Mouse (Mus musculus) midbrain, postnatal 0 days (tissue): ENCODE measurements around the gene 4931422A03Rik. TPM values are rescaled to one million over a fixed set of nuclear protein-coding genes. Genes with fewer than 3 reads are reported as not detected.

Experiments
- ATAC-seq: fragments of 200-750 bp; cut with Nextera tagmentation; 2 replicates; pipeline ENCODE4 v1.8.0; 2017; ENCODE audit warnings: moderate number of reproducible peaks, mild to moderate bottlenecking, moderate TSS enrichment, moderate library complexity; ENCODE audit not compliant: low FRiP score
- DNase-seq: peaks from one replicate; pipeline ENCODE4 v3.0.0-alpha.2; 2015; ENCODE audit warnings: low spot score
- H3K27ac ChIP-seq: fragments of 300-500 bp; sonication (generic); 2 replicates; pipeline ENCODE4 v1.5.1; 2014; ENCODE audit warnings: low read depth, mild to moderate bottlenecking, low read length, mixed read lengths
- H3K27me3 ChIP-seq: fragments of 300-500 bp; sonication (generic); 2 replicates; pipeline ENCODE4 v1.6.1; 2014; ENCODE audit warnings: low read length, control low read depth, mixed read lengths; ENCODE audit not compliant: insufficient read depth
- H3K36me3 ChIP-seq: fragments of 300-500 bp; sonication (generic); 2 replicates; pipeline ENCODE4 v1.6.1; 2014; ENCODE audit warnings: low read length, control low read depth, mixed read lengths; ENCODE audit not compliant: insufficient read depth
- H3K4me1 ChIP-seq: fragments of 300-500 bp; sonication (generic); 2 replicates; pipeline ENCODE4 v1.6.1; 2014; ENCODE audit warnings: mild to moderate bottlenecking, control low read depth, antibody characterized with exemption, low read length, mixed read lengths; ENCODE audit not compliant: insufficient read depth
- H3K4me2 ChIP-seq: fragments of 300-500 bp; sonication (generic); 2 replicates; pipeline ENCODE4 v1.6.1; 2014; ENCODE audit warnings: low read depth, mild to moderate bottlenecking, low read length, mixed read lengths; ENCODE audit not compliant: poor library complexity, severe bottlenecking
- H3K4me3 ChIP-seq: fragments of 300-500 bp; sonication (generic); 2 replicates; pipeline ENCODE4 v1.5.1; 2014; ENCODE audit warnings: low read depth, mild to moderate bottlenecking, low read length, moderate library complexity
- H3K9ac ChIP-seq: fragments of 300-500 bp; sonication (generic); replicated peaks from 2 replicates; pipeline ENCODE4 v1.6.1; 2014; ENCODE audit warnings: mild to moderate bottlenecking, low read length, moderate library complexity, mixed read lengths; ENCODE audit not compliant: poor library complexity, severe bottlenecking
- H3K9me3 ChIP-seq: fragments of 300-500 bp; sonication (generic); 2 replicates; pipeline ENCODE4 v1.6.1; 2016; ENCODE audit warnings: low read length, control low read depth
- CTCF ChIP-seq: IDR thresholded peaks from 2 replicates; pipeline ENCODE4 v1.5.1; 2016; ENCODE audit warnings: antibody characterized with exemption, mild to moderate bottlenecking
- WGBS: fragments of 180-500 bp; shearing (Covaris S2); extraction: QIAGEN DNeasy Blood & Tissue Kit; methylation state at CpG from one replicate; pipeline ENCODE4 v1.1.7; 2014; 5-methylcytosine and 5-hydroxymethylcytosine counted together
- polyA plus RNA-seq: library from polyadenylated mRNA; unstranded; fragments of >200 nt; fragmentation: Nextera tagmentation; extraction: Ambion mirVana; gene quantifications from 2 replicates; pipeline ENCODE4 v1.2.1, GENCODE M21; 2015
- total RNA-seq: library from RNA; depleted of rRNA; stranded (reverse); fragments of >200 nt; gene quantifications from 2 replicates; pipeline ENCODE4 v1.2.3, GENCODE M21; 2014

4931422A03Rik gene
- total and polyA plus RNA-seq, 2 experiments from 2014 or later, result 2.8 TPM; not detected in 1

DNA sequence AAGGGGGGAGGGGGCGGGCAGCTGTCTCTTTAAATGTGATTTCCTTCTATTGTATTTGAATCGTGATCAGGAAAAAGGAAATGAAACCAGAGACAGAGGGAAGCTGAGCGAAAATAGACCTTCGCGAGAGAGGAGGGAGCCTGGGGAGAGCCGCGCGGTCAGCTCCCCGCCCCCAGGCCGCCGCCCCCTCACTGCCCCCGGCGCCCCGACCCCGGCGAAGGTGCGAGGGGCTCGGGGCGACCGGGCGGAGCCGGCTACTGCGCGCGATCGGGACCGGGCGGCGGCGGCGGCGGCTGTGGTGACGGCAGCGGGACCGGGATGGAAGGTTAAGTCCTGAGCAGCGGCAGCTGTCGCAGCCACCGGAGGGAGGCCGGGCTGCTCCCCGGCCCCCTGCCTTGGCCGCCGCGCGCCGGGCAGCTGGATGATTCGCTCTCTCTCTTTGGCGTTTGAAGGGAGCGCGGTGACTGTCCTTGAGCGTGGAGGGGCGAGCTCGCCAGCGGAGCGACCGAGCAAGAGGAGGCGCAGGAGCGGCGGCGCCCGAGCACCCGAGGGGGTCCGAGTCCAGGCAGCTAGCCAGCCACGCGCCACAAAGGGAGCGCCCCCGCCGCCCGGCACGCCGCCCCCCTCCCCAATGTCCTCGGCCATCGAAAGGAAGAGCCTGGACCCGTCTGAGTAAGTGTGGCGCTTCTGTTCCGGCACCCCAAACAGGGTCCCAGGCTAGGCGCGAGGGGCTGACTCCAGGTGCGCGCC lies 57.9 kb downstream of the 4931422A03Rik start:
- Histone ChIP-seq H3K9ac (peak overlapping the region; percentile 84), H3K27ac (peak overlapping the region; percentile 75), H3K36me3 (no peaks in the 10 kb centered on the region), H3K9me3 (no peaks in the 10 kb centered on the region), H3K4me3 (peak overlapping the region; percentile 91), H3K4me1 (no peaks in the 10 kb centered on the region), H3K4me2 (peak overlapping the region; percentile 92), H3K27me3 (no peaks in the 10 kb centered on the region)
- no peak for TF ChIP-seq CTCF
- peak; percentile 40 for DNase-seq
- ATAC-seq, result peak; percentile 64
- WGBS, result 1% methylated on average over 70 of the region's 79 CpGs

DNA sequence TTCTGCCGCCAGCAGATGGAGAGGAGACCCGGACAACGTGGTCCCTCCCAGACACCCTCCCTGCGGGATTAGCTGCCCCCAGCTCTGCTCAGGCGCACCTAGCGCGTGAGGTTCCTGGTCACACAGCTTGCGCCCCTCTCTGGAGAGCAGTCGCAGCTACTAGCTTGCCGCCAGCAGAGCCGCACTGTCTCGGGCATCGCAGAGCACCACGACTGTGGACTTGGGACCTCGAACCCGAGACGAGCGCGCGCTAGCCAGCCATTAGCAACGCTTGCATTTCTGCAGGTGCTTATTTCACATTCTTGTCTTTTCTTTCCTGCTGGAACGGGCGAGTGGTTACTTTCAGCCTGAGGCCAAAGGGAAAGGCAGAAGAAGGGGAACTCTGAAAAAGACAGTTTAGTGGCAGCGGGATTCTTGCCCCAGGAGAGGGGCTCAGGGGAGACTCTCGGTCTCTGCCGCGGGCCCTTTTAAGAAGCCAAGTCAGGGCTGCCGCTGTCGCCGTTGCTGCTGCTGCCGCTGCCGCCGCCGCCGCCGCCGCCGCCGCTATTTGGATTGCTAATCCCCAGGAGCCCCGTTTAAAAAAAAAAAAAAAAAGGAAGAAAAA lies 58.6 kb downstream of the 4931422A03Rik start:
- Histone ChIP-seq H3K9ac (peak overlapping the region; percentile 84), H3K9me3 (no peaks in the 10 kb centered on the region), H3K27me3 (no peaks in the 10 kb centered on the region), H3K4me3 (peak overlapping the region; percentile 91), H3K27ac (peak overlapping the region; percentile 75; the same call in 1 of the 2 replicates), H3K4me1 (no peaks in the 10 kb centered on the region), H3K4me2 (peak overlapping the region; percentile 92), H3K36me3 (no peaks in the 10 kb centered on the region)
- DNase-seq (peak; percentile 77), ATAC-seq (peak; percentile 82)
- peak; percentile 56 for TF ChIP-seq CTCF
- under 1% methylated on average over 39 of the region's 40 CpGs for WGBS

- no peak for TF ChIP-seq CTCF
- peak overlapping the region; percentile 91 for H3K4me3 ChIP-seq
- DNase-seq (no peak), ATAC-seq (no peak)
- WGBS, result 19% methylated on average over 10 of the region's 10 CpGs
- peak overlapping the region; percentile 75; the same call in 1 of the 2 replicates for H3K27ac ChIP-seq
- no peaks in the 10 kb centered on the region for H3K4me1 ChIP-seq
- no peaks in the 10 kb centered on the region for H3K36me3 ChIP-seq
- H3K9me3 ChIP-seq, result no peaks in the 10 kb centered on the region
- peak overlapping the region; percentile 92 for H3K4me2 ChIP-seq
- peak overlapping the region; percentile 84 for H3K9ac ChIP-seq
- no peaks in the 10 kb centered on the region for H3K27me3 ChIP-seq
Observed at GRCm38 (mm10) chr2:103968919-103969436, 59.2 kb downstream of the 4931422A03Rik start.

DNA sequence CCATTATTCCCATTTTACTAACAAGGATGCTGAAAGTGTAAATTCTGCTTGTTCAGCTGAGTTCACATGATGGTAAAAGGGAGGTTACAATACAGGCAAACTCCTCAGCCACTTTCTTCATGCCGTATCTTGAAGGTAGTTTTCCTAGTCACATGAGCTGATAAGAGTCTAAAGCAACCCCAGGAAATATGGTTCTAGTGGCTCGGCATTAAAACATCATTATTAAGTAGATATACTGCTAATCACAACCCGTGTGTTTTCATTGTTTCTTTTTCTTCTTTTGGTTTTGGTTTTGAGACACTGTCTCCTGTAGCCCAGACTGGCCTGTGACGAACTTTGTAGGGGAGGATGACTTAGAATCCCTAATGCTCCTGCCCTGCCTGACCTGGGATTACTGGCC lies 60.0 kb downstream of the 4931422A03Rik start:
- no peak overlapping the region for H3K27ac ChIP-seq
- no peaks in the 10 kb centered on the region for H3K27me3 ChIP-seq
- no peak overlapping the region for H3K4me2 ChIP-seq
- TF ChIP-seq CTCF, result no peak
- H3K4me3 ChIP-seq, result no peak overlapping the region
- DNase-seq (no peak), ATAC-seq (no peak)
- H3K36me3 ChIP-seq, result no peaks in the 10 kb centered on the region
- no peaks in the 10 kb centered on the region for H3K9me3 ChIP-seq
- no peaks in the 10 kb centered on the region for H3K4me1 ChIP-seq
- WGBS, result 78% methylated on average over 4 of the region's 4 CpGs
- H3K9ac ChIP-seq, result no peak overlapping the region

DNA sequence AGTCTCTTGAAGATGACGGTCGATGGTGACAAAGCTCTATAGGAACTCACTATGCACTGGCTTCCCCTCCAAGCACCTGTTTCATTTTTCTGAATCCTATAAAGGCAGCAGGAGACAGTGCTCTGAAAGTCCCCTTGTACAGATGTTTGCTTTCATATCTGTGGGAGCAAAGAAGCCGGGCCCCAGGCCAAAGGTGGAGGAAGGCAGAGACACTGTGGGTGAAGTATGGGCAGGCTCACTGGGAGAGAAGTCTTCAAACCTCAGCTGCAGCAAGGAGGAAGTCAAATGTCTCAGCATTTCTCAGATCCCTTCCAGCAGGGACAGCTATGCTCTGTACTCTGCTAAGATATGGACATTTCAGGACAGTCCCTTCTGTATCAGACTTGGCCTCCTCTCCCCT lies 62.8 kb downstream of the 4931422A03Rik start:
- 84% methylated on average over 3 of the region's 3 CpGs for WGBS
- Histone ChIP-seq H3K27ac (no peak overlapping the region), H3K9ac (no peak overlapping the region), H3K27me3 (no peaks in the 10 kb centered on the region), H3K4me2 (no peak overlapping the region), H3K4me3 (no peak overlapping the region), H3K36me3 (no peaks in the 10 kb centered on the region), H3K4me1 (no peaks in the 10 kb centered on the region), H3K9me3 (no peaks in the 10 kb centered on the region)
- TF ChIP-seq CTCF, result no peak
- DNase-seq (no peak), ATAC-seq (no peak)

DNA sequence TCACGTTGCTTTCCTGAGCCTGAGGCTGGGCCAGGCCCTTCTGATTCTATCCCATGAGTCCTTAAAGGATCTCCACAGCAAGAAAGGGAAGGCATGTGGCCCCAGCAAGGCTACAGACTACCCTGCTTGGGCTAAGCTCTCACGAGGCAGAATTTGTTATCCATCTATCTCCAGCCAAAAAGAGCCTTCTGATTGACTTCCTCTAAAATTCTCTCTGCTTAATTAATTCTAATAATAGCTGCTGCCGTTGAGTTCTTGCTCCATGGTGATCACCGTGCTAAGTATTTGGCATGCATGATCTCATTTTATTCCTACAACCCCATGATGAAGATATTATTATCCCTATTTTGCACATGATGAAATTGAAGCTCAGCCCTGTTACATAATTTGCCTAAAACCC lies 65.8 kb downstream of the 4931422A03Rik start:
- Histone ChIP-seq H3K27ac (no peak overlapping the region), H3K4me3 (no peak overlapping the region), H3K9me3 (no peaks in the 10 kb centered on the region), H3K36me3 (no peaks in the 10 kb centered on the region), H3K4me1 (no peaks in the 10 kb centered on the region), H3K27me3 (no peaks in the 10 kb centered on the region; the same call in 1 of the 2 replicates), H3K9ac (no peak overlapping the region), H3K4me2 (no peak overlapping the region)
- WGBS, result 57% methylated on average over 4 of the region's 4 CpGs
- ATAC-seq (no peak), DNase-seq (no peak)
- TF ChIP-seq CTCF, result no peak
